Comparison of ENCODE assay signal across 8 mouse cellular contexts in genomic region chr7:137478621-137478982, GRCm38 (mm10). TPM values are rescaled to one million over a fixed set of nuclear protein-coding genes. Genes with fewer than 3 reads are reported as not detected.
DNase-seq lines count a peak whose midpoint lies in the region; ATAC-seq lines count a peak whose summit lies in the region.

No protein-coding gene starts in this region.

- peak overlapping the region; percentile 62 for H3K4me2 ChIP-seq in heart, embryonic 15.5 days
- H3K4me2 ChIP-seq in embryonic facial prominence, embryonic 11.5 days (ENCODE audit: low read depth, low read length) = peak overlapping the region; percentile 25
- H3K4me2 ChIP-seq in hindbrain, embryonic 16.5 days (ENCODE audit: low read length) = peak overlapping the region; percentile 62
- peak overlapping the region; percentile 54 for H3K4me2 ChIP-seq in midbrain, embryonic 13.5 days (replicated peaks)

- H3K27me3 ChIP-seq in heart, embryonic 15.5 days = peaks cover 36% of the 10 kb centered on the region
- no peaks in the 10 kb centered on the region for H3K27me3 ChIP-seq in embryonic facial prominence, embryonic 11.5 days (ENCODE audit: control insufficient read depth, insufficient read depth, low read length)
- no peaks in the 10 kb centered on the region for H3K27me3 ChIP-seq in hindbrain, embryonic 16.5 days (replicated peaks; ENCODE audit: control insufficient read depth, insufficient read depth, low read length)
- H3K27me3 ChIP-seq in midbrain, embryonic 13.5 days = 0 out of 2 replicates have a peak, but pooled peaks cover 3% of the 10 kb centered on the region

- H3K4me3 ChIP-seq in heart, embryonic 15.5 days = peak overlapping the region; percentile 31
- no peak overlapping the region for H3K4me3 ChIP-seq in embryonic facial prominence, embryonic 11.5 days (ENCODE audit: low read depth, low read length)
- H3K4me3 ChIP-seq in hindbrain, embryonic 16.5 days (ENCODE audit: low read length) = peak overlapping the region; percentile 30
- peak overlapping the region; percentile 28 for H3K4me3 ChIP-seq in midbrain, embryonic 13.5 days (replicated peaks)

- no peak for DNase-seq in heart, adult 18-20 months
- DNase-seq in embryonic facial prominence, embryonic 11.5 days (ENCODE audit: low spot score) = no peak
- DNase-seq in gastrocnemius, postnatal 4 days (ENCODE audit: low spot score in 2 of 2) = no peak
- DNase-seq in c-Kit-positive CD71-positive TER-119-positive erythroid progenitor cells, embryonic 14.5 days (ENCODE audit: low spot score) = no peak
- no peak for DNase-seq in adipocyte (ENCODE audit: low spot score)

- no peak overlapping the region for H3K27ac ChIP-seq in heart, embryonic 15.5 days
- no peak overlapping the region for H3K27ac ChIP-seq in embryonic facial prominence, embryonic 11.5 days (replicated peaks; ENCODE audit: low read depth, low read length)
- H3K27ac ChIP-seq in hindbrain, embryonic 16.5 days (ENCODE audit: low read depth, low read length) = no peak overlapping the region
- H3K27ac ChIP-seq in midbrain, embryonic 13.5 days = no peak overlapping the region

- H3K36me3 ChIP-seq in heart, embryonic 15.5 days = no peaks in the 10 kb centered on the region
- H3K36me3 ChIP-seq in embryonic facial prominence, embryonic 11.5 days (replicated peaks; ENCODE audit: control insufficient read depth, insufficient read depth, low read depth, low read length) = no peaks in the 10 kb centered on the region
- no peaks in the 10 kb centered on the region for H3K36me3 ChIP-seq in hindbrain, embryonic 16.5 days (ENCODE audit: control insufficient read depth, insufficient read depth, low read length)
- no peaks in the 10 kb centered on the region for H3K36me3 ChIP-seq in midbrain, embryonic 13.5 days

- H3K4me1 ChIP-seq in heart, embryonic 15.5 days (replicated peaks) = peaks cover 6% of the 10 kb centered on the region
- H3K4me1 ChIP-seq in embryonic facial prominence, embryonic 11.5 days (ENCODE audit: control insufficient read depth, insufficient read depth, low read length) = no peaks in the 10 kb centered on the region
- H3K4me1 ChIP-seq in hindbrain, embryonic 16.5 days (ENCODE audit: control insufficient read depth, insufficient read depth, low read depth, low read length) = no peaks in the 10 kb centered on the region
- H3K4me1 ChIP-seq in midbrain, embryonic 13.5 days (replicated peaks) = peaks cover 4% of the 10 kb centered on the region; the same call in 1 of the 2 replicates

- 0 out of 2 replicates have a peak overlapping the region, but pooled peaks have one; percentile 19 for H3K9ac ChIP-seq in heart, embryonic 15.5 days
- H3K9ac ChIP-seq in embryonic facial prominence, embryonic 11.5 days (replicated peaks; ENCODE audit: low read length) = no peak overlapping the region
- peak overlapping the region; percentile 51 for H3K9ac ChIP-seq in hindbrain, embryonic 16.5 days (ENCODE audit: low read depth, low read length)
- no peak overlapping the region; the same call in 1 of the 2 replicates for H3K9ac ChIP-seq in midbrain, embryonic 13.5 days (replicated peaks)

- 23% methylated on average over 5 of the region's 5 CpGs for WGBS in heart, embryonic 15.5 days
- WGBS in embryonic facial prominence, embryonic 11.5 days = 31% methylated on average over 5 of the region's 5 CpGs
- 34% methylated on average over 5 of the region's 5 CpGs for WGBS in hindbrain, embryonic 16.5 days
- 33% methylated on average over 5 of the region's 5 CpGs for WGBS in midbrain, embryonic 13.5 days

- H3K9me3 ChIP-seq in heart, embryonic 15.5 days (replicated peaks) = no peaks in the 10 kb centered on the region
- H3K9me3 ChIP-seq in embryonic facial prominence, embryonic 11.5 days (replicated peaks; ENCODE audit: control insufficient read depth, low read length) = no peaks in the 10 kb centered on the region
- H3K9me3 ChIP-seq in hindbrain, embryonic 16.5 days (ENCODE audit: control insufficient read depth, low read length) = no peaks in the 10 kb centered on the region
- no peaks in the 10 kb centered on the region for H3K9me3 ChIP-seq in midbrain, embryonic 13.5 days

- no peak for ATAC-seq in heart, embryonic 15.5 days (replicated peaks; ENCODE audit: insufficient number of reproducible peaks, insufficient read depth, low FRiP score, low read depth)
- peak; percentile 54; the same call in 1 of the 2 replicates for ATAC-seq in embryonic facial prominence, embryonic 11.5 days (replicated peaks; ENCODE audit: insufficient number of reproducible peaks, low FRiP score, low TSS enrichment, low read depth)
- ATAC-seq in hindbrain, embryonic 16.5 days = peak; percentile 71
- ATAC-seq in midbrain, embryonic 13.5 days = peak; percentile 72

RNA-seq across cellular contexts. Expression of gene Glrx3, which starts 41.2 kb away (rescaled TPM):
- 168 and 170 TPM in 2 replicates for polyA plus RNA-seq in heart, embryonic 15.5 days (2015; fragmentation: Nextera tagmentation; extraction: Ambion mirVana)
- 100 to 1,000 TPM; 136 to 144 TPM for total RNA-seq in heart, adult 18-20 months (2021)
- polyA plus RNA-seq in embryonic facial prominence, embryonic 11.5 days (2014; fragmentation: Nextera tagmentation; extraction: Ambion mirVana) = 328 and 351 TPM in 2 replicates
- 252 and 273 TPM in 2 replicates for polyA plus RNA-seq in hindbrain, embryonic 16.5 days (2015; fragmentation: Nextera tagmentation; extraction: Ambion mirVana)
- polyA plus RNA-seq in midbrain, embryonic 13.5 days (2015; fragmentation: Nextera tagmentation; extraction: Ambion mirVana) = 277 TPM in 2 replicates
- 100 to 1,000 TPM; 112 to 116 TPM for total RNA-seq in gastrocnemius, postnatal 4 days (2021)

Comparison
In these comparisons a context has a peak if more than half of its experiments do, and no peak if none do; other contexts are left out.
1. H3K9ac ChIP-seq: peak in heart, embryonic 15.5 days (single experiment) and hindbrain, embryonic 16.5 days (single experiment); none in embryonic facial prominence, embryonic 11.5 days (single experiment) and midbrain, embryonic 13.5 days (single experiment).
2. Peak in every context shown above with its lines, with median percentiles within 50 percentile points of each other: H3K4me2 ChIP-seq.